Mouse (Mus musculus) embryonic facial prominence, embryonic 11.5 days (tissue): ENCODE measurements at regions not wholly inside any gene's neighbourhood (a gene's known extent, or its start where the extent isn't known, plus 50 kb on each side); places are given as distances from the start of the nearest gene placed in this dataset.
A peak's percentile ranks its signal among the peaks of the same experiment; 100 is the strongest.

Experiments
- ATAC-seq: fragments of 200-750 bp; cut with Nextera tagmentation; replicated peaks from 2 replicates; pipeline ENCODE4 v1.8.0; 2017; ENCODE audit warnings: low read depth; ENCODE audit not compliant: insufficient number of reproducible peaks, low FRiP score, low TSS enrichment
- DNase-seq: peaks from one replicate; pipeline ENCODE4 v3.0.0-alpha.2; 2015; ENCODE audit warnings: low spot score
- H3K27ac ChIP-seq: fragments of 300-500 bp; sonication (generic); replicated peaks from 2 replicates; pipeline ENCODE4 v1.5.1; 2014; ENCODE audit warnings: mild to moderate bottlenecking, low read depth, low read length, control low read depth
- H3K27me3 ChIP-seq: fragments of 300-500 bp; sonication (generic); 2 replicates; pipeline ENCODE4 v1.6.1; 2014; ENCODE audit warnings: mild to moderate bottlenecking, low read length, moderate library complexity, mixed read lengths; ENCODE audit not compliant: control insufficient read depth, insufficient read depth
- H3K36me3 ChIP-seq: fragments of 300-500 bp; sonication (generic); replicated peaks from 2 replicates; pipeline ENCODE4 v1.6.1; 2014; ENCODE audit warnings: low read depth, mild to moderate bottlenecking, low read length, moderate library complexity, mixed read lengths; ENCODE audit not compliant: control insufficient read depth, insufficient read depth
- H3K4me1 ChIP-seq: fragments of 300-500 bp; sonication (generic); 2 replicates; pipeline ENCODE4 v1.6.1; 2014; ENCODE audit warnings: low read length, mixed read lengths; ENCODE audit not compliant: control insufficient read depth, insufficient read depth
- H3K4me2 ChIP-seq: fragments of 300-500 bp; sonication (generic); 2 replicates; pipeline ENCODE4 v1.6.1; 2014; ENCODE audit warnings: low read depth, mild to moderate bottlenecking, control low read depth, low read length, moderate library complexity
- H3K4me3 ChIP-seq: fragments of 300-500 bp; sonication (generic); 2 replicates; pipeline ENCODE4 v1.5.1; 2014; ENCODE audit warnings: low read depth, low read length, control low read depth
- H3K9ac ChIP-seq: fragments of 300-500 bp; sonication (generic); replicated peaks from 2 replicates; pipeline ENCODE4 v1.6.1; 2014; ENCODE audit warnings: mild to moderate bottlenecking, control low read depth, low read length
- H3K9me3 ChIP-seq: fragments of 300-500 bp; sonication (generic); replicated peaks from 2 replicates; pipeline ENCODE4 v1.6.1; 2016; ENCODE audit warnings: mild to moderate bottlenecking, low read length, inconsistent platforms, mixed read lengths; ENCODE audit not compliant: control insufficient read depth
- WGBS: fragments of 180-500 bp; shearing (Covaris S2); extraction: QIAGEN DNeasy Blood & Tissue Kit; methylation state at CpG from one replicate; pipeline ENCODE4 v1.1.7; 2014; 5-methylcytosine and 5-hydroxymethylcytosine counted together

- no peak for ATAC-seq
- DNase-seq: no peak
- Histone ChIP-seq H3K4me1 (no peaks in the 10 kb centered on the region), H3K27me3 (no peaks in the 10 kb centered on the region), H3K4me2 (no peak overlapping the region), H3K4me3 (no peak overlapping the region), H3K36me3 (no peaks in the 10 kb centered on the region), H3K9ac (no peak overlapping the region), H3K27ac (no peak overlapping the region), H3K9me3 (no peaks in the 10 kb centered on the region)
- WGBS: 82% methylated on average over 3 of the region's 3 CpGs
These were observed 372.6 kb downstream of the Cdh9 start for GRCm38 (mm10) chr15:17101182-17101581.

- DNase-seq (peak; percentile 8), ATAC-seq (no peak)
- WGBS: 27% methylated on average over 1 of the region's 1 CpGs
- Histone ChIP-seq H3K36me3 (no peaks in the 10 kb centered on the region), H3K4me1 (no peaks in the 10 kb centered on the region), H3K9ac (no peak overlapping the region), H3K27ac (no peak overlapping the region), H3K9me3 (no peaks in the 10 kb centered on the region), H3K27me3 (no peaks in the 10 kb centered on the region), H3K4me2 (no peak overlapping the region), H3K4me3 (no peak overlapping the region)
These were observed 407.2 kb downstream of the Cdh9 start for GRCm38 (mm10) chr15:17135721-17136120.

GRCm38 (mm10) chr15:17180164-17180563 lies 451.6 kb downstream of the Cdh9 start:
- Histone ChIP-seq H3K9ac (no peak overlapping the region), H3K36me3 (no peaks in the 10 kb centered on the region), H3K4me3 (no peak overlapping the region), H3K27ac (no peak overlapping the region), H3K4me1 (no peaks in the 10 kb centered on the region), H3K4me2 (no peak overlapping the region), H3K27me3 (no peaks in the 10 kb centered on the region), H3K9me3 (no peaks in the 10 kb centered on the region)
- WGBS: 83% methylated on average over 2 of the region's 2 CpGs
- DNase-seq (no peak), ATAC-seq (no peak)

DNA sequence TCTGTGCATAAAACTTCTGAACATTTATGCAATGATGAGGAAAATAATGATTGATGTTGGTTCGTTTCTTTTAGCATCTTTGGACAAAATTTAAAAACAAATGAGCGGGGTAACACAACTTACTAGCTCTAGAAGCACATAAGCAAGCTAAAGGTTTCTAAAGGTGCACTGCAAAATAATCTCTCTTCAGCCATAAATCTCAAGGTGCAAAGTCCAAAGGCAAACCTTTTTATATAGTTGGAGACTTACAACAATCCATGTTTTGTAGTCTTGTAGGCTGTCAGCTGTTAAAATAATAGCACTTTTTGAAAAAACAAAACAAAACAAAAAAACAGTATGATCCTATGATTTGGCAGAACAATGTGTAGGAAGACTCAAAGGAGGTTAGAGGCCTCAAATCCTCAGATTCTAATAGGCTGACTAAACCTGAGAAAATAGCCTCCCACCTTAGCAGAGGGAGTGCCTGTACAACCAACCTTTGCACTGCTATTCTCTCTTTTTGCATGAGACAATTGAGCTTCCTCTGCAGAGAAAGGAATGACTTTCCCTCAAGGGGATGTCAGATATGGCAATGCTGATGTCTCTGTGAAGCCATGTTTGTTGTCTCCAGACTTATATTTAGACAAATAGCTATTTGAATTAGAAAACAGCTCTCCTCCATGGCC lies 452.9 kb downstream of the Cdh9 start:
- WGBS: 92% methylated on average over 2 of the region's 2 CpGs
- Histone ChIP-seq H3K4me1 (no peaks in the 10 kb centered on the region), H3K4me3 (no peak overlapping the region), H3K9me3 (no peaks in the 10 kb centered on the region), H3K9ac (no peak overlapping the region), H3K27me3 (no peaks in the 10 kb centered on the region), H3K27ac (no peak overlapping the region), H3K36me3 (no peaks in the 10 kb centered on the region), H3K4me2 (no peak overlapping the region)
- DNase-seq (no peak), ATAC-seq (no peak)

- H3K4me2 ChIP-seq: no peak overlapping the region
- DNase-seq (peak; percentile 67), ATAC-seq (no peak)
- H3K36me3 ChIP-seq: no peaks in the 10 kb centered on the region
- H3K27me3 ChIP-seq: no peaks in the 10 kb centered on the region
- no peak overlapping the region for H3K4me3 ChIP-seq
- WGBS: 57% methylated on average over 5 of the region's 5 CpGs
- no peak overlapping the region for H3K27ac ChIP-seq
- H3K9me3 ChIP-seq: no peaks in the 10 kb centered on the region
- H3K9ac ChIP-seq: no peak overlapping the region
- H3K4me1 ChIP-seq: no peaks in the 10 kb centered on the region
These were observed 466.9 kb downstream of the Cdh9 start for GRCm38 (mm10) chr15:17195439-17195838.

GRCm38 (mm10) chr15:17204739-17205138 lies 476.2 kb downstream of the Cdh9 start:
- Histone ChIP-seq H3K27ac (no peak overlapping the region), H3K9me3 (no peaks in the 10 kb centered on the region), H3K27me3 (no peaks in the 10 kb centered on the region), H3K4me1 (no peaks in the 10 kb centered on the region), H3K36me3 (no peaks in the 10 kb centered on the region), H3K4me2 (no peak overlapping the region), H3K9ac (no peak overlapping the region), H3K4me3 (no peak overlapping the region)
- no peak for DNase-seq
- no peak for ATAC-seq
- WGBS: 91% methylated on average over 2 of the region's 2 CpGs

GRCm38 (mm10) chr15:17245096-17245495 lies 516.5 kb downstream of the Cdh9 start:
- Histone ChIP-seq H3K9ac (no peak overlapping the region), H3K9me3 (no peaks in the 10 kb centered on the region), H3K27me3 (no peaks in the 10 kb centered on the region), H3K4me1 (no peaks in the 10 kb centered on the region), H3K27ac (no peak overlapping the region), H3K36me3 (no peaks in the 10 kb centered on the region), H3K4me2 (no peak overlapping the region), H3K4me3 (no peak overlapping the region)
- ATAC-seq (no peak), DNase-seq (no peak)
- 92% methylated on average over 3 of the region's 3 CpGs for WGBS

DNA sequence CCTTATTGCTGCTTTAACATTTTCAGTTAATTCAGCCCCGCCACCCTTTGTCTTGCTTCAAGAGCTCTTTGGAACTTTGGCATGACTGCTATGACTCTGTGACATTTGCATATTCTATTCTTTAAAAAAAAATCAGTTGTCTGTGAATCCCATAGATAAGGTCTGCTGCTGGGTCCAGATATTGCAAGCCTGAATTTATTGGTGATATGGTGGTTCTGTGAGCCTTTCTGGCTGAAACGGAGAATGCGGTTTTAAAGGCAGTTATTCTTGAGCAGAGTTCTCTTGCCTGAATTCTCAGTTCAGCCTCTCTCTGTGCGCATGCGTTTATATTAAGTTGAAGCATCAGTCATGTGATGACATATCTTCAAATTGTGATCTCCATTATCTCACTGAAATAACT lies 560.7 kb downstream of the Cdh9 start:
- no peak for DNase-seq
- H3K4me3 ChIP-seq: no peak overlapping the region
- WGBS: 92% methylated on average over 5 of the region's 5 CpGs
- no peak overlapping the region for H3K4me2 ChIP-seq
- no peak overlapping the region for H3K9ac ChIP-seq
- no peaks in the 10 kb centered on the region for H3K4me1 ChIP-seq
- no peak for ATAC-seq
- no peak overlapping the region for H3K27ac ChIP-seq
- H3K9me3 ChIP-seq: no peaks in the 10 kb centered on the region
- no peaks in the 10 kb centered on the region for H3K36me3 ChIP-seq
- H3K27me3 ChIP-seq: no peaks in the 10 kb centered on the region
